Mouse (Mus musculus): ENCODE data around the gene Rec8.

The Rec8 gene

DNA sequence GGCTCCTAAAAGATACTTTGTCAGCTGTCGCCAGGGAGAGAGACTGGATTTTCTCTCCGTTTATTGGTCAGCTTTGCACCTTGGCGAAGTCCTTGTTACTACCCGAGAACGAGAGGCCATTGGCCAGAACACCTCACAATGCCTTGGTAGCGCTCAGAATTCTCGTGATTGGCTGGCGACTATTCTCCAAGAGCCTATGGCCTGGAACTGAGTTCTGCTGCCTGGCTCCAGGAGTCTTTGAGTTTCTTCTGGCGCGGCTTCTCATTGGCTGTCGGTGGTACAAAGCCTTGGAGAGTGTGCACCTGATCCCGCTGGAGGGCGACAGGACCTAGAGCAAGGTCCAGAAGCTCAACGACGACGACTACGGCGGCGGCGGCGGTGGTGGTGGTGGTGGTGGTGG lies at the start of gene Rec8:
Gene Rec8, plus strand, starts transcription at position 216 of the 400 bp plus-strand sequence.
- no peak for DNase-seq (ENCODE audit: low read depth, low spot score)

DNA sequence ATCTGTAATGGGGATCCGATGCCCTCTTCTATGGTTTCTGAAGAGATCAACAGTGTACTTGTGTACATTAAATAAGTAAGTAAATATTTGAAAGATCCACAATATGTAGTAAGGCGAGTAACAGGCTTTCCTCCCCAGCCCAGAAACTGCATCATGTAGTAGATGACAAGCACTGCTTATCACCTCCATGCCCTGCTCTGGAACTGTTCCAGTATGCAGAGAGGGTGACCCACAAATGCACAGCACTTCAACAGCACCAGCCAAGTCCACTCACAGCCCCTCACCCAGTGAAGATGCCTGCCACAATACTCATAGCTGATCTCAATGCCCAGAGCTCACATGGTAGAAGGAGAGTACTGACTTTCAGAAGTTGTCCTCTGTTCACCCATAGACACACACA lies 47.2 kb upstream of the Rec8 start:
- DNase-seq (ENCODE audit: low read depth, low spot score): no peak

DNA sequence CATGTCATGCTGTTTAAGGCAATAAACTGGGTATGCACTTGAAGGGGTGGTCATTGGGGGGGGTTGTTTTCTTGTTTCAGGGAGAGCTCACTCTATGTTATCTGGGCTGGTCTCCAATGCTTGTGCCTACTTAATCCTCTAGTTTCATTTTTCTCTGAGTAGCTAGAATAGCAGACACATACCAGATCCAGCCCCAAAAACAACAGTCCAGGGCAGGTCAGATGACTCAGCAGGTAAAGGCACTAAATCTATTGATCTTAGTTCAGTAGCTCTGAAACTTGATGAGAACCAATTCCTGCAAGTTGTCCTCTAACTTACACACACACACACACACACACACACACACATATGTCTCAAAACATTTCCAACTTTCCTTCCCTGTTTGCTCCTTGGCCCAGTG lies 46.1 kb upstream of the Rec8 start:
- DNase-seq (ENCODE audit: low read depth, low spot score): no peak

DNA sequence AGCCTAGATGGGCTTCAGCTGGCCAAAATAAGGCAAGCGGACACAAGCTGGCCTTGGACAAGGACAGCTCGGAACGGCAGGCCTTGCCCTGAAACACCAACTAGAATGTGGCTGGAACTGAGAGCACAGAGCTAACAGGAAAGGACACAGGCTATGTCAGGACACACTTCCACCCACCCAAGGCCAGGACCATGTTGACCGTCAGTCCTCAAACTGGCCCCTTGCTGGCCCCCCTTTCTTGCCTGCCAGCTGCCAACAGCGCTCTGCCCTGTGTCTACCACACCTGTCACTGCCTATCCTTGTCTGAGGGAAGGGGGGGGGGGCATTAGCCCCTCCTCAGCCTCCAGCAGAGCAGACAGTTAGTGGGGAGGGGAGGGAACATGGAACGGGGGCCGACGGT lies 42.5 kb upstream of the Rec8 start, which contains the start of gene Fitm1:
Gene Fitm1, plus strand, starts transcription at position 316 of the 400 bp plus-strand sequence.
- DNase-seq (ENCODE audit: low read depth, low spot score): no peak

DNA sequence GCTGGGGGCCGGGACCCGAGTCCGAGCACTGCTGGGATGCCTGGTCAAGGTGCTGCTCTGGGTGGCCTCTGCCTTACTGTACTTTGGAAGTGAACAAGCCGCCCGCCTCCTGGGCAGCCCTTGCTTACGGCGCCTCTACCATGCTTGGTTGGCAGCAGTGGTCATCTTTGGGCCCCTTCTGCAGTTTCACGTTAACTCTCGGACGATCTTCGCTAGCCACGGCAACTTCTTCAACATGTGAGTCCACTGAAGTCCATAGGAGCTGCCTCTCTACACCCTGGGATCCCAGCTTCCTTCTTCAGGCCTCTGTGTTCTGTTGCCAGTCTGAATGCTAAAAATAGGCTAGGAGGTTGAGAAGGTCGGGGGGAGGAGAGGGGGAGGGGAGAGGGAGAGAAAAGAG lies 42.1 kb upstream of the Rec8 start:
- DNase-seq (ENCODE audit: low read depth, low spot score): no peak

DNA sequence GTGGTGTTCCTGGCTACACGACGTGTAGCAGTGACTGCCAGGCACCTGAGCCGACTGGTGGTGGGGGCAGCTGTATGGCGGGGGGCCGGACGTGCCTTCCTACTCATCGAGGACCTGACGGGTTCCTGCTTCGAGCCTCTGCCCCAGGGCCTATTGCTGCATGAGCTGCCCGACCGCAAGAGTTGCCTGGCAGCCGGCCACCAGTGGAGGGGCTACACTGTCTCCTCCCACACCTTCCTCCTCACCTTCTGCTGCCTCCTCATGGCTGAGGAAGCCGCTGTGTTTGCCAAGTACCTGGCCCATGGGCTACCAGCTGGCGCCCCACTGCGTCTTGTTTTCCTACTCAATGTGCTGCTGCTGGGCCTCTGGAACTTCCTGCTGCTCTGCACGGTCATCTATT lies 41.5 kb upstream of the Rec8 start:
- DNase-seq (ENCODE audit: low read depth, low spot score): no peak

DNA sequence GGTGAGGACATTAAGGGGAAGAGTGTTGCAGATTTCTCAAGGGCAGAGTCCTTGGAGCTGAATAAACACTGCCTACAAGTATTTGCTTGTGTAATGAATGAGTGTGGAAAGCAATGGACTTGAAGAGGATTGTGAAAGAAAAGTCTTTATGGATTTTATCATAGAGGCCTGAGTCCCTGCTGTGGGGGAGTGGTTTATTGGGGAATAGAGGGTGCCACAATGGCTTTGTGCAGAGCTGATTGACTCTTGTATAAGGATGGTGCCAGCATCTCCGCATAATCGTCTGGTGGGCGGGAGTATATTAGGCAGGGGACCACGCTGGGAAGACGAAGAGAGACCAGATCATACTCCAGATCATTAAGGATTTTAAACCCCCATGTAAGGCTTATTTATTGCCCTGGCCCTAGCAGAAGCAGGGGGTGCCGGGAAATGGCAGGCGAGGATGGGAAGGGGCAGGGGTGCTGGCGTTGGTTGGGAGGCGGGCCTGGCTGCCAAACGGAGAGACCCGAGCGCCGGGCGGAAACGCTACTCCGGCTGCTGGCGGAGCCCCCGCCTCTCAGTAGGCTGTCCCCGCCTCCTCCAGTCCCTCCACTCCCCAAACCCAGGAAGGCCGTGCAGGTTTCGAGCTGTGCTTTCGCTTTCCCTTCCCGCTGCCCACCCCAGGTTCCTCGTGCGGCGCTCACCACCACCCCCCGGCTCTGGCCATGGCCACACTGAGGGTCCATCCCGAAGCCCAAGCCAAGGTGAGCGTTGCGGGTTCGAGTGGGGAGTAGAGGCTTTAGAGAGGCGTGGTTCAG lies 39.8 kb upstream of the Rec8 start, which contains the start of gene Psme1:
Gene Psme1, plus strand, starts transcription at position 253 of the 797 bp plus-strand sequence.
- DNase-seq (ENCODE audit: low read depth, low spot score): peak; percentile 65

DNA sequence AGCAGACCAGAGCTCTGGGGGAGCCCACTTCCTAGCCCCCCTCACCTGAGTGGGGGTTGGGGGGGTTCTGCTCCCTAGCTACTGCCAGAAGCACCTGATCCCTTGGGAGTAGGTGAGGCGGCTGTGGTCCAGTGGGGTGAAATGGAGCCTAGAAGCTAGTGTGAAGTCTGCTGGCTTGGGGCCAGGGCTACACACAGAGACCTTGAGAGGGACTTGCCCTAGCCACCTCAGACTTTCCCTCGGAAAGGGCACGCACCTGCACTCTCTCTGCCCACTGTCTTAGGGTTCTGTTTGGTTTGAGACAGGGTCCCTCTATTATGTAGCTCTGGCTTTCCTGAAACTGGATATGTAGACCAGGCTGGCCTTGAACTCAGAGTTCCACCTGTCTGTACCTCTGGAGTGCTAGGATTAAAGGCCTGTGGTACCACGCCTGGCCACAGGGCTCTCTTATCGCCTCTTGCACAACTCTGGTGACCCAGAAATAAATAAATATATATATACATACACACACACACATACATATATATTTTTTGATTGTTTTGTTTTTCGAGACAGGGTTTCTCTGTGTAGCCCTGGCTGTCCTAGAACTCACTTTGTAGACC lies 39.1 kb upstream of the Rec8 start:
- no peak for DNase-seq (ENCODE audit: low read depth, low spot score)

DNA sequence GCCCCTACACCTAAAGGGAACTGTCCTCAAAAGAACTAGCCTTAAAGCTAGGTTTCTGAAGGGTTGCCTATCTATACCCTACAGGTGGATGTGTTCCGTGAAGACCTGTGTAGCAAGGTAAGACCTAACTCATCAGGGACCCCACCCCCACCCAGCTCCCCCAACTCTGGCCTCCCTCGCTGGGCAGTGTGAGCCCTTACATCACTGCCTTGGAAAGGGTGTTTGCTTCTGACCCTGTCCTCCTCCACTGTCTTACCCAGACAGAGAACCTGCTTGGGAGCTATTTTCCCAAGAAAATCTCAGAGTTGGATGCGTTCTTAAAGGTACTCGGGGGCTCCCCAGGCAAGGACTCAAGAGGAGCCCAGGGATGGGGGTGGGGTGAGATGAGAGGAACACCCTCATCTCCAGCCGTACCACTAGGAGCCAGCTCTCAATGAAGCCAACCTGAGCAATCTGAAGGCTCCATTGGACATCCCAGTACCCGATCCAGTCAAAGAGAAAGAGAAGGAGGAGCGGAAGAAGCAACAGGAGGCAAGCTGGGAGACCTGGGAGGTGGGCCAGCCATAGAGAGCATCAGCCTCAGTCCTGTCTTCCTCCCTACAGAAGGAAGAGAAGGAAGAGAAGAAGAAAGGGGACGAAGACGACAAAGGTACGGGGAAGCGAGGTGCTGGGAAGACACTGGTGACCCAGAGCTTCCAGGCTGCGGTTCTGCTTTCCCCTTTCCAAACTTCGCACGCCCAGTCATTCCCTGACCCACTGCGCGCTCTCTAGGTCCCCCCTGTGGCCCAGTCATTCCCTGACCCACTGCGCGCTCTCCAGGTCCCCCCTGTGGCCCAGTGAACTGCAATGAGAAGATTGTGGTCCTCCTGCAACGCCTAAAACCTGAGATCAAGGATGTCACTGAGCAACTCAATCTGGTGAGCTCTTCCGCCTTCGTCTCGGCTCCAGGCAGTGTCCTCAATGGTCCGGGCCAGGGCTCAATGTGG lies 38.0 kb upstream of the Rec8 start:
- DNase-seq (ENCODE audit: low read depth, low spot score): no peak

DNA sequence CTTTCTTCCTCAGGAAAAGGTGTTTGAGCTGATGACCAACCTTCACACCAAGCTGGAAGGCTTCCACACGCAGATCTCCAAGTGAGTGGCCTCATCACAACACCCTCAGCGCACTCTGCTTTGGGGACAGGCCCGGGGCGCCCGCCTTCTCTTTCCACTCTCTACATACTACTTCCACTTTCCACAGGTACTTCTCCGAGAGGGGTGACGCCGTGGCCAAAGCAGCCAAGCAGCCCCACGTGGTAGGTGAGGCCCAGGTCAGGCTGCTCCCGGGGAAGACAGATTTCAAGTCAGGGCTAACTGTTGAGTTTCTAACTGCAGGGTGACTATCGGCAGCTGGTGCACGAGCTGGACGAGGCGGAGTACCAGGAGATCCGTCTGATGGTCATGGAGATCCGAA lies 37.1 kb upstream of the Rec8 start:
- DNase-seq (ENCODE audit: low read depth, low spot score): no peak

DNA sequence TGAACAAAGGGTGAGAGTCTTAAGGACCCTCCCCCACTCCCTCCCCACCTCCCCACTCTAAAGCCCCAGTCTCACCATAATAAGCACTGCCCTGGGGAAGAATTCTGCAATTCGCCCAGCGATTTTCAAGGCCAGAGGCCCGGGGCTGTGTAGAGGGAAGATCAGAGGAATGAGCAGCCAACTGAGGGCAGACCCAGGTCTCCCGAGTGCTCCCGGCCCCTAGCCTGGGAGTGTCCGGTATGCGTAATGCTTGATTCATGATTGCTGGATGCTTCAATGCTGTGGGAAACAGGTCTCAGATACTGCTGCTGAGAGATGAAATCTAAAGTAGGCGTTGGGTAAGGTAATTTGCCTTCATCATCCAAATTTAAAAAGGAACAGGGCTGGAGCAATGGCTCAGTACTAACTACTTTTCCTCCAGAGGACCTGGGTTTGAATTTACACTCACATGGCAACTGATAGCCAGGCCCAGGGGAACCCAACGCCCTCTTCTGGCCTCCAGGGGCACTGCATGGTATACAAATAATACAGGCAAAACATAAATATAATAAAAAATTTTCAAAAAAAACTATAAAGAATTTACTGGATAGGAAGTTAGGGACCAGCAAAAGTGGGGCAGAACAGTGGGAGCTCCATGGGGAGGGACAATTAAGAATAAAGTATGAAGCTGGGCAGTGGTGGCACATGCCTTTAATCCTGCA lies 35.7 kb upstream of the Rec8 start:
- DNase-seq (ENCODE audit: low read depth, low spot score): no peak

DNA sequence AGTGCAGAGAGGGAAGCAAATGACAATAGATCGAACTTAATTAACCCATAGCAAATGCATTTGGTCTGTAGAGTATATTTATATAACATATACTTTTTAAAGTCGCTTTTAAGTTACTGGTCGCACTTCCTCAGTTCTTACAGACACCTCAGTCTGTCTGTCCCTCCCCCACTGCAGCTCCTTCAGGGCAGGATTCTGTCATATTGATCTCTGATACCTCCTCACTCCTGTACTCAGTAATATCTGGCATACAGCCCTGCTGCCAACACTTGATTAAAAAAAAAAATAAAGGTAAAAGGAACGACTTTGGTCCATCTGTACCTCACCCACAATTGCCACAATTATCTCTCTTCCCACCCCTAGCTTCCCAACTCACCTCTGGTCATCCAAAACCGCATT lies 33.5 kb upstream of the Rec8 start:
- no peak for DNase-seq (ENCODE audit: low read depth, low spot score)

DNA sequence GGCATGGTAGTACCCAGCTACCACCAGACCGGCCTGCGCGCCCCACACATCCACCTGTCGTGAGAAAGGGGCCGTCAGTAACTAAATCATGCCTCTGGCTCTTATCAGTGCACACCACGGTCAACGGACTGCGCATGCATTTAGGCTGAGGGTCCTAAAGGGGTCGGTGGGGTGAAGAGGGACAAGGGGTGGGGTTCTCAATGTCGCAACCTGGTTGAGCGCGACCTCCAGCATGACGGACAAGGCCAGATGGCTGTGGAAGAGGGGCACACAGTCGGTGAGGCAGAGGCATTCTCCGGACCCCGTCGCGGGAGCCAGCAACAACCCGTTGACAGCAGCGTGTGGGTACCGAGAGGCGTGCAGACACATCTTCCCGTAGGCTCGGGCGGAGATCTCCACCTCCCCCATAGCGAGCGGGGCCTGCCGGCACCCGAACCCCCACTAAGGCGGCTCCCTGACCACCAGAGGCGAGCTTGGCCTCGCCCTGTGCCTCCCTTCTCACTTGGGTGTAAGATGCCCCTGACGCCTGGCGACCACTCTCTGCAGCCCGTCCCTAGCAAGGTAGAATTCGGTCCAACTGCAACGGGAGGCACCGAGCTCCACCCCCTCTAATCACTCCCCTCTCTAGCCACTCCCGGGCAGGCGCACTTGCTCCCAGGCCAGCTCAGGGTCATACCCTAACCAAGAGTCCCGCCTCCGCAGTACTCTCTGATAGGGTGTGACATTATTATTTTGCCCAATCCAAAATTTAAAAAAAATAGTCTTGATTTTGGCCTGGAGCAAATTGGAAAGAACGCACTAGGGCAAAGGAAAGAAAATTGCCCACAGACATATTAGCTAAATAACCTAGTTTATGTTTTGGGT lies 32.9 kb upstream of the Rec8 start, which contains the start of gene Emc9:
Gene Emc9, minus strand, starts transcription at position 601 of the 864 bp plus-strand sequence.
- no peak for DNase-seq (ENCODE audit: low read depth, low spot score)

DNA sequence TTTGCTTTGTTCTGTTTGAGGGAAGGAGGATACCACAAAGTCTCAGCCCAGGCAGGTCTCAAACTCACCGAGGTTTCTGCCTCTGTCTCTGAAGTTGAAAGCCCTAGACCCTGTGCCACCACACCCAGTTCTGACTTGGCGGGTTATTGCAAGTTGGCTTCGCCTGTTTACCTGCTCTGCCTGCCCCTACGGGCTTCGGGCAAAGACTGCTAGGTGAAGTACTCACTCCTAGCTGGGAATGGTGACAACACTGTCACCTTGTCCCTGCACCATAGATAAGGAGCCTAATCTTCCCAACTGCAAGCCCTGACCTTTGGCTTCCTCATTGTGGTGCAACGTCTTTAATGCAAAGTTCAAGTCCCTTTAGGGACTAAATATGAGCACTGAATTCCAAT lies 32.3 kb upstream of the Rec8 start:
- DNase-seq (ENCODE audit: low read depth, low spot score): no peak

DNA sequence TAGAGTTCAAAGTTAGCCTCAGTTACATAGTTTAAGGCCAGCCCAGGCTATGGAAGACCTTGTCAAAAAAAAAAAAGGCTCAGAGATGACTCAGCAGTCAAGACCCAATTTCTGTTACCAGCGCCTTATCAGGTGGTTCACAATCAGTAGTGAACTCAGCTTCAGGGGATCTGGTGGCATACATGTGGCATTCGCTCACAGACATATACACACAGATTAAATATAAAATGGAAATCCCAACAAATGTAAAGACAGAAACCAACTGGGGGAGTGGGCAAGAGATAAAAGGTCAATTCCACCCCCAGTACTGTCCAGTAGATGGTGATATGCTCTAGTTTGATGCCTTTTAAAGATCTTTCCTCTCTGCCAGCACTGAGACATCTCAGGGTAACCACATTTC lies 31.7 kb upstream of the Rec8 start:
- DNase-seq (ENCODE audit: low read depth, low spot score): no peak

DNA sequence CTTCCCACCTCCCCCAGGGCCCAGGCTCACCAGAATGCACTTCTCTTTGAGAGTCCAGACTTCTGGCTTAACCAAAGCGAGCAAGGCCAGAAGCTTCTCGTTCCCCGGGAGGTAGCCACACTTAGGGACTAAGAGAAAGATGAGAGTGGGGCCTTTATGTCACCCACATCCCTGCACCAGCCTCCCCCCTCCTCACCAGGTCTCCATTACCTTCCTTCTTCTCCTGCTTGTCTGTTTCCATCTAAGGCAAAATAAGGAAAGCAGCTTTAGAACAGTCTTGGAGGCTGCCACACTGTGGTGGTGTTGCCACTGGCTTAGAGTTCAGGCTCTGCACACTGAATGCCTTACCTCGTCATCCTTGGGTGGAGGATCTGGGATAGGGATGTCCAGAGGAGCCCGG lies 28.6 kb upstream of the Rec8 start:
- DNase-seq (ENCODE audit: low read depth, low spot score): no peak

DNA sequence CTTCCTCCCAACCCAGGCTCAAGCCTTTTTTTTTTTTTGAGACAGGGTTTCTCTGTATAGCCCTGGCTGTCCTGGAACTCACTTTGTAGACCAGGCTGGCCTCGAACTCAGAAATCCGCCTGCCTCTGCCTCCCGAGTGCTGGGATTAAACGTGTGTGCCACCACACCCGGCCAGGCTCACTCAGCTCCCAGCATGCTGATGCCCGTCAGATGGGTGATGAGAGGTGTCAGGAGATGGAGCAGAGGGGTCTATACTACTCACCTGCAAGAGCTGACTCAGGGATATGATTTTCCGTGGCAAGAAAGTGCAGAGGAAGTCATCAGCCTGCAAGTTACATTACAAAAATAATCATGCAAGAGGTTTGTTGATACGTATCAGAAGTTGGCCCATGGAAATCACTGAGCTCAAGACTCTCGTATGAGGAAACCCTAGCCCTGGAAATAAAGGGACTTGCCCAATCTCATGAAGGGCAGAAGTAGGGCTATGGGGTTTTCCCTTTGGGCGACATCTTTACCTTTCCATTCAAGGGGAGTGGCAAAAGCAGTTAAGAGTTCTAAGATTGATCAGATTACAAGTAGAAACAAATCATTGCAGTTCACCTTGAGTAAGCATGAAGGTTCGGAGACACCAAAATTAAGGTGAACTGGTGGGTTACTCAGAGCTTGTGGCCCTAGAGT lies 27.9 kb upstream of the Rec8 start:
- no peak for DNase-seq (ENCODE audit: low read depth, low spot score)

DNA sequence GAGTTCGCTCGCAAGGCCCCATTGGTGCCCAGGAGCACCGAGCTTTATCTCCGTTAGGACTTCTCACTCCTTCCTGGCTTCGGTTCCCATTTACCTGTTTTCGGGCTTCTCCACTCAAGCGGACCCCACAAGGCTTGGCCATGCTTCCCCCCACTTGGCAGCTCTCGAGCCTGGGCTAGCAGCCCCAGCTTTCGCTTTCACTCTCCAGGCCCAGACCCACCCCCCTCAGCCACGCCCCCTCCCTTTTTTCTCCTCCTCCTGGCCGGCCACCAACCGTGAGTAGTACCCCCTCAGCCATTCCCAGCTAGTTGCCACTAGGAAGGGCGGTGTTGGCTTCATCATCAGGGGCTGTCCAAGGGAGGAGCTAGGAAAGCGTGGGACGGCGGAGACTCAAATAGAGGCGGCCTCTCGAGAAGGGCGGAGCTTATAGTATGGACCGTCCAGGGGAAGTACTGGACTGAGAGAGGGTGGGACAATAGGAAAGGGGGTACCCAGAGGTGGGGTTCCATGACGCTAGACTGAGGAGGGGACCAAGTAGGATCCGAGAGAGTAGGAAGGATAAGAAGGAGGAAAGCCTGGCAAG lies 27.0 kb upstream of the Rec8 start, which contains the start of gene Psme2:
Gene Psme2, minus strand, starts transcription at position 366 of the 583 bp plus-strand sequence.
- peak; percentile 94 for DNase-seq (ENCODE audit: low read depth, low spot score)

DNA sequence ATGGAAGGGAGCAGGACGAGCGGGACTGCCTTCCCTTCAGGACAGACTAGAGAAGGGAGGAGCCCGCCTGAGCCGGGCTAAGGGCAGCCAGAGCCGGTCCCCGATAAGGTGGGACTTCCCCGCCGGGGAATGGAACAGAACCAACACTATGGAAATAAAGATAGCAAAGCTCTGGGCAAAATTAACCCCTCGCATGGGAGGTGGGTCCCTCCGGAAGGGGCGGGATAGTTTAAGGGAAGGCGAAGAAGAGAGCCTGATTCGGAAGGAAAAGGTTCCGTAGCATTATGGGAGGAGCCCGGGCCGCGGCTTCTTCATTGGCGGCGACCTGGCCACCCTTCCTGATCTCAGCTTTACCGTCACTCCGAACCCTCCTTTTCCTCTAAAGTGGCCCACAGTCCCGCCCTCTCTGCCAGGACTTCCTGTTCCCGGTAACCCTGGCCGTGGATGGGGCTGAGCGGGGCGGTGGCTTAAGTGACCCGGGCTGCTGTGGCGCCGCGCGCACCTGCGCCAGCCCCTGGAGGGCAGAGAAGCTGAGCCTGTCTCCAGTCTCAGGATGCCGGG lies 26.4 kb upstream of the Rec8 start, which contains the start of gene Rnf31:
Gene Rnf31, plus strand, starts transcription at position 378 of the 561 bp plus-strand sequence.
- DNase-seq (ENCODE audit: low read depth, low spot score): peak; percentile 89
